Mouse (Mus musculus): Measurements from ENCODE around the gene Ppargc1a.

The Ppargc1a gene

GRCm38 (mm10) chr5:51567659-51568058 is at the start of gene Ppargc1a:
Ppargc1a (minus strand) TSS chr5:51567726.
- no peak for DNase-seq

GRCm38 (mm10) chr5:51616877-51617276 is 49.4 kb upstream of the Ppargc1a start:
- no peak for DNase-seq

- no peak for DNase-seq
Observed at GRCm38 (mm10) chr5:51612049-51612448, 44.5 kb upstream of the Ppargc1a start.

- DNase-seq = no peak
Observed at GRCm38 (mm10) chr5:51607686-51608480, 40.4 kb upstream of the Ppargc1a start.

- no peak for DNase-seq
Observed at GRCm38 (mm10) chr5:51599549-51599948, 32.0 kb upstream of the Ppargc1a start.

- DNase-seq = no peak
Observed at GRCm38 (mm10) chr5:51595644-51596043, 28.1 kb upstream of the Ppargc1a start.

- DNase-seq = no peak
Observed at GRCm38 (mm10) chr5:51592206-51592605, 24.7 kb upstream of the Ppargc1a start.

GRCm38 (mm10) chr5:51591537-51592154 is 24.1 kb upstream of the Ppargc1a start:
- DNase-seq = peak; percentile 10

- no peak for DNase-seq
Observed at GRCm38 (mm10) chr5:51586187-51586586, 18.7 kb upstream of the Ppargc1a start.

- peak; percentile 5 for DNase-seq
Observed at GRCm38 (mm10) chr5:51584987-51585386, 17.5 kb upstream of the Ppargc1a start.

GRCm38 (mm10) chr5:51584186-51584585 is 16.7 kb upstream of the Ppargc1a start:
- DNase-seq = no peak

- DNase-seq = no peak
Observed at GRCm38 (mm10) chr5:51583632-51584031, 16.1 kb upstream of the Ppargc1a start.

GRCm38 (mm10) chr5:51583030-51583429 is 15.5 kb upstream of the Ppargc1a start:
- no peak for DNase-seq

GRCm38 (mm10) chr5:51582618-51583017 is 15.1 kb upstream of the Ppargc1a start:
- DNase-seq = no peak

- no peak for DNase-seq
Observed at GRCm38 (mm10) chr5:51577594-51577993, 10.1 kb upstream of the Ppargc1a start.

- no peak for DNase-seq
Observed at GRCm38 (mm10) chr5:51573770-51574169, 6.2 kb upstream of the Ppargc1a start.

- no peak for DNase-seq
Observed at GRCm38 (mm10) chr5:51568198-51568690, 718 bp upstream of the Ppargc1a start.

GRCm38 (mm10) chr5:51565672-51566071 is 1.9 kb downstream of the Ppargc1a start:
- DNase-seq = no peak

GRCm38 (mm10) chr5:51565038-51565437 is 2.5 kb downstream of the Ppargc1a start:
- no peak for DNase-seq

- no peak for DNase-seq
Observed at GRCm38 (mm10) chr5:51563574-51563973, 4.0 kb downstream of the Ppargc1a start.

GRCm38 (mm10) chr5:51557607-51558278 is 9.8 kb downstream of the Ppargc1a start:
- DNase-seq = no peak

- DNase-seq = peak; percentile 12
Observed at GRCm38 (mm10) chr5:51553671-51554070, 13.9 kb downstream of the Ppargc1a start.

GRCm38 (mm10) chr5:51553251-51553650 is 14.3 kb downstream of the Ppargc1a start:
- no peak for DNase-seq

All from liver (tissue).